Mouse (Mus musculus) midbrain, embryonic 14.5 days (tissue): ENCODE results near the gene Szrd1. TPM values are rescaled to one million over a fixed set of nuclear protein-coding genes. Genes with fewer than 3 reads are reported as not detected.

Source experiments
- ATAC-seq: fragments of 200-750 bp; cut with Nextera tagmentation; 2 replicates; pipeline ENCODE4 v1.8.0; 2017; ENCODE audit warnings: moderate number of reproducible peaks, moderate library complexity; ENCODE audit not compliant: low FRiP score, low TSS enrichment
- DNase-seq: peaks from one replicate; pipeline ENCODE4 v3.0.0-alpha.2; 2015
- H3K27ac ChIP-seq: fragments of 300-500 bp; sonication (generic); replicated peaks from 2 replicates; pipeline ENCODE4 v1.5.1; 2014; ENCODE audit warnings: mild to moderate bottlenecking, low read depth, low read length, moderate library complexity
- H3K27me3 ChIP-seq: fragments of 300-500 bp; sonication (generic); 2 replicates; pipeline ENCODE4 v1.6.1; 2014; ENCODE audit warnings: low read length, control low read depth, mixed read lengths; ENCODE audit not compliant: control insufficient read depth, insufficient read depth
- H3K36me3 ChIP-seq: fragments of 300-500 bp; sonication (generic); 2 replicates; pipeline ENCODE4 v1.6.1; 2014; ENCODE audit warnings: low read length, control low read depth; ENCODE audit not compliant: control insufficient read depth, insufficient read depth
- H3K4me1 ChIP-seq: fragments of 300-500 bp; sonication (generic); 2 replicates; pipeline ENCODE4 v1.6.1; 2014; ENCODE audit warnings: mild to moderate bottlenecking, antibody characterized with exemption, low read length, control low read depth; ENCODE audit not compliant: control insufficient read depth, insufficient read depth
- H3K4me2 ChIP-seq: fragments of 300-500 bp; sonication (generic); 2 replicates; pipeline ENCODE4 v1.6.1; 2014; ENCODE audit warnings: mild to moderate bottlenecking, low read length, moderate library complexity
- H3K4me3 ChIP-seq: fragments of 300-500 bp; sonication (generic); replicated peaks from 2 replicates; pipeline ENCODE4 v1.5.1; 2014; ENCODE audit warnings: low read depth, low read length
- H3K9ac ChIP-seq: fragments of 300-500 bp; sonication (generic); replicated peaks from 2 replicates; pipeline ENCODE4 v1.6.1; 2014; ENCODE audit warnings: mild to moderate bottlenecking, low read length, moderate library complexity
- H3K9me3 ChIP-seq: fragments of 300-500 bp; sonication (generic); 2 replicates; pipeline ENCODE4 v1.6.1; 2016; ENCODE audit warnings: low read length, control low read depth, mixed read lengths; ENCODE audit not compliant: control insufficient read depth
- WGBS: fragments of 180-500 bp; shearing (Covaris S2); extraction: QIAGEN DNeasy Blood & Tissue Kit; methylation state at CpG from one replicate; pipeline ENCODE4 v1.1.7; 2014; 5-methylcytosine and 5-hydroxymethylcytosine counted together
- polyA plus RNA-seq: library from polyadenylated mRNA; unstranded; fragments of >200 nt; fragmentation: Nextera tagmentation; extraction: Ambion mirVana; gene quantifications from 2 replicates; pipeline ENCODE4 v1.2.1, GENCODE M21; 2014

Szrd1 gene
- polyA plus RNA-seq, 1 experiment from 2014 or later, result 17.1 TPM

DNA sequence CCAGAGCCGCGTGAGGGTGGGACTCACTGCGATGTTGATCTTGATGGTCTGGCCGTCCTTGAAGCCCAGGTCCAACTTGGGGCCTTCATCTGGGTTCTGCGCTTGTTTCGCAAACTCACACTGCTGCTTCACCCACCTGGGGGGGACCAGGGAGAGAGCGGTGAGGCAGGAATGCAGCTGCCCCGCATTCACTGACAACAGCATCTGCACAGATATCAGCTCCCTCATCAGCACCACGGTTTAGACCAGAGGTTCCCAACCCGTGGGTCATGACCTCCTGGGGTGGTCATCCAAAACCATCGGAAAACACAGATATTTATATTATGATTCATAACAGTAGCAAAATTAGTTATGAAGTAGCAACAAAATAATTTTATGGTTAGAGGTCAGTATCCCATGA lies 67.1 kb downstream of the Szrd1 start:
- WGBS, result 95% methylated on average over 11 of the region's 11 CpGs
- Histone ChIP-seq H3K36me3 (peaks cover 68% of the 10 kb centered on the region), H3K4me1 (peaks cover 12% of the 10 kb centered on the region), H3K27ac (no peak overlapping the region), H3K4me3 (no peak overlapping the region), H3K9ac (no peak overlapping the region), H3K4me2 (no peak overlapping the region), H3K27me3 (no peaks in the 10 kb centered on the region), H3K9me3 (no peaks in the 10 kb centered on the region)
- DNase-seq, result no peak
- no peak for ATAC-seq

GRCm38 (mm10) chr4:141069731-141070130 lies 69.8 kb downstream of the Szrd1 start:
- Histone ChIP-seq H3K4me3 (no peak overlapping the region), H3K9me3 (no peaks in the 10 kb centered on the region), H3K4me2 (no peak overlapping the region), H3K9ac (no peak overlapping the region), H3K27me3 (no peaks in the 10 kb centered on the region), H3K36me3 (peaks cover 85% of the 10 kb centered on the region), H3K27ac (no peak overlapping the region), H3K4me1 (no peaks in the 10 kb centered on the region)
- 61% methylated on average over 4 of the region's 4 CpGs for WGBS
- DNase-seq (peak; percentile 81), ATAC-seq (no peak)

- 96% methylated on average over 8 of the region's 8 CpGs for WGBS
- DNase-seq (no peak), ATAC-seq (no peak)
- H3K9me3 ChIP-seq, result no peaks in the 10 kb centered on the region
- H3K9ac ChIP-seq, result no peak overlapping the region
- no peak overlapping the region for H3K4me2 ChIP-seq
- no peaks in the 10 kb centered on the region for H3K4me1 ChIP-seq
- H3K4me3 ChIP-seq, result no peak overlapping the region
- no peak overlapping the region for H3K27ac ChIP-seq
- H3K27me3 ChIP-seq, result no peaks in the 10 kb centered on the region
- peaks cover 82% of the 10 kb centered on the region for H3K36me3 ChIP-seq
Measured at GRCm38 (mm10) chr4:141068655-141069054, 70.9 kb downstream of the Szrd1 start.

DNA sequence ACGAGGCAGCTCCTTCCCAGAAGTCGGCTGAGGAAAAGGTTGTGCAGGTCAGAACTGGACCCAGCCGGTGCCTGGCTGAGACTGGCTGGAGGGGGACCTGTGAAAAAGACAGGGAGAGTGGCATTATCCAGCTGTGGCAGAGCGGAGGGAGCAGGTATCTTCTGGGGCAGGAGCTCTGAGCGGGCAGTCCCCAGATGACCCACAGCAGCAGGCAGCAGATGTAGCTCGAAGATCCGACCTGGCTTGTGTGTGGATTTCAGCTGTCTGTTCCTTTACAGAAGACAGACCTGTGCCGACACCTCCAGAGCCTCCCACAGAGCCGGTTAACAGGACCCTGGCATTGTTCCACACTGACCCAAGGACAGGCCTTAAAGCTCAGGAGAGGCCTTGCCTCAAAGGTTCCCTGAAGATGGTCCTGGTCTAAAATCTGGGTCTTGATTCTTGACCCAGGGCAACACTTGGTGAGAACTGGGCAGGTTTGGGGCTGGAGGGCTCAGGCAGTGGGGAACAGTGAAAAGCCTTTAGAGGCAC lies 72.0 kb downstream of the Szrd1 start:
- Histone ChIP-seq H3K4me1 (no peaks in the 10 kb centered on the region), H3K27ac (no peak overlapping the region), H3K27me3 (no peaks in the 10 kb centered on the region), H3K36me3 (peaks cover 72% of the 10 kb centered on the region), H3K9me3 (no peaks in the 10 kb centered on the region), H3K4me3 (no peak overlapping the region), H3K9ac (no peak overlapping the region), H3K4me2 (no peak overlapping the region)
- WGBS, result 89% methylated on average over 9 of the region's 9 CpGs
- ATAC-seq (no peak), DNase-seq (no peak)

GRCm38 (mm10) chr4:141066709-141067515 lies 72.7 kb downstream of the Szrd1 start:
- Histone ChIP-seq H3K27me3 (no peaks in the 10 kb centered on the region), H3K27ac (0 out of 2 replicates have a peak overlapping the region, but pooled peaks have one; percentile 8), H3K36me3 (peaks cover 65% of the 10 kb centered on the region), H3K9ac (no peak overlapping the region), H3K4me1 (no peaks in the 10 kb centered on the region), H3K4me2 (no peak overlapping the region), H3K9me3 (no peaks in the 10 kb centered on the region), H3K4me3 (no peak overlapping the region)
- ATAC-seq, result no peak
- 83% methylated on average over 12 of the region's 12 CpGs for WGBS
- peak; percentile 25 for DNase-seq

GRCm38 (mm10) chr4:141065123-141065522 lies 74.5 kb downstream of the Szrd1 start:
- Histone ChIP-seq H3K4me2 (no peak overlapping the region), H3K27me3 (no peaks in the 10 kb centered on the region), H3K9me3 (no peaks in the 10 kb centered on the region), H3K36me3 (peaks cover 47% of the 10 kb centered on the region), H3K4me3 (no peak overlapping the region), H3K27ac (no peak overlapping the region), H3K4me1 (no peaks in the 10 kb centered on the region), H3K9ac (no peak overlapping the region)
- 5% methylated on average over 8 of the region's 8 CpGs for WGBS
- DNase-seq (peak; percentile 95), ATAC-seq (peak; percentile 35; the same call in 1 of the 2 replicates)

- H3K9me3 ChIP-seq, result no peaks in the 10 kb centered on the region
- WGBS, result 78% methylated on average over 4 of the region's 4 CpGs
- H3K4me1 ChIP-seq, result peaks cover 6% of the 10 kb centered on the region
- no peaks in the 10 kb centered on the region for H3K27me3 ChIP-seq
- peaks cover 38% of the 10 kb centered on the region for H3K36me3 ChIP-seq
- H3K27ac ChIP-seq, result no peak overlapping the region
- H3K4me3 ChIP-seq, result no peak overlapping the region
- DNase-seq (no peak), ATAC-seq (no peak)
- H3K9ac ChIP-seq, result no peak overlapping the region
- H3K4me2 ChIP-seq, result no peak overlapping the region
Measured at GRCm38 (mm10) chr4:141064104-141064659, 75.4 kb downstream of the Szrd1 start.
